Mouse (Mus musculus): ENCODE data around the gene Suox. TPM values are rescaled to one million over a fixed set of nuclear protein-coding genes. Genes with fewer than 3 reads are reported as not detected.

Suox gene
- polyA plus RNA-seq, 1 experiment, result not detected

- Histone ChIP-seq H3K27ac (ENCODE audit: insufficient read depth, low read depth, low read length) (peak overlapping the region; percentile 95), H3K4me1 (ENCODE audit: control insufficient read depth, insufficient read depth, low read length) (peaks cover 22% of the 10 kb centered on the region), H3K4me3 (ENCODE audit: insufficient read depth, low read depth, low read length) (peak overlapping the region; percentile 97)
- WGBS, result 6% methylated on average over 13 of the region's 13 CpGs
- no peak for TF ChIP-seq CTCF (IDR thresholded peaks at IDR 0.05; ENCODE audit: insufficient read depth, low read depth, low read length)
- no peak for TF ChIP-seq POLR2A (IDR thresholded peaks at IDR 0.05; ENCODE audit: insufficient read depth, low read depth, low read length)
These were observed 27.5 kb downstream of the Suox start for GRCm38 (mm10) chr10:128646139-128647089.

GRCm38 (mm10) chr10:128645111-128646011 is 28.5 kb downstream of the Suox start, which contains the start of gene Ikzf4:
Ikzf4 (minus strand) TSS chr10:128645991.
- WGBS, result 3% methylated on average over 35 of the region's 36 CpGs
- Histone ChIP-seq H3K27ac (ENCODE audit: insufficient read depth, low read depth, low read length) (peak within 1 kb of the TSS; percentile 95), H3K4me1 (ENCODE audit: control insufficient read depth, insufficient read depth, low read length) (peaks cover 22% of the 10 kb centered on the region), H3K4me3 (ENCODE audit: insufficient read depth, low read depth, low read length) (peak within 1 kb of the TSS; percentile 97)
- TF ChIP-seq CTCF (IDR thresholded peaks at IDR 0.05; ENCODE audit: insufficient read depth, low read depth, low read length), result no peak
- no peak for TF ChIP-seq POLR2A (IDR thresholded peaks at IDR 0.05; ENCODE audit: insufficient read depth, low read depth, low read length)

- WGBS, result 88% methylated on average over 6 of the region's 6 CpGs
These were observed 31.1 kb downstream of the Suox start for GRCm38 (mm10) chr10:128642749-128643148.

GRCm38 (mm10) chr10:128641871-128642270 is 32.0 kb downstream of the Suox start:
- H3K27ac ChIP-seq (ENCODE audit: insufficient read depth, low read depth, low read length), result no peak overlapping the region
- TF ChIP-seq POLR2A (IDR thresholded peaks at IDR 0.05; ENCODE audit: insufficient read depth, low read depth, low read length), result no peak
- TF ChIP-seq CTCF (IDR thresholded peaks at IDR 0.05; ENCODE audit: insufficient read depth, low read depth, low read length), result no peak
- peaks cover 24% of the 10 kb centered on the region for H3K4me1 ChIP-seq (ENCODE audit: control insufficient read depth, insufficient read depth, low read length)
- no peak overlapping the region for H3K4me3 ChIP-seq (ENCODE audit: insufficient read depth, low read depth, low read length)
- WGBS, result 61% methylated on average over 7 of the region's 7 CpGs

More at GRCm38 (mm10) chr10:128642749-128643148, 31.1 kb downstream of the Suox start:
- no peak overlapping the region for H3K27ac ChIP-seq (ENCODE audit: insufficient read depth, low read depth, low read length)
- H3K4me1 ChIP-seq (ENCODE audit: control insufficient read depth, insufficient read depth, low read length), result peaks cover 22% of the 10 kb centered on the region
- no peak overlapping the region for H3K4me3 ChIP-seq (ENCODE audit: insufficient read depth, low read depth, low read length)
- TF ChIP-seq CTCF (IDR thresholded peaks at IDR 0.05; ENCODE audit: insufficient read depth, low read depth, low read length) (no peak), POLR2A (IDR thresholded peaks at IDR 0.05; ENCODE audit: insufficient read depth, low read depth, low read length) (no peak)

GRCm38 (mm10) chr10:128640891-128641290 is 33.0 kb downstream of the Suox start:
- H3K4me3 ChIP-seq (ENCODE audit: insufficient read depth, low read depth, low read length), result no peak overlapping the region
- TF ChIP-seq POLR2A (IDR thresholded peaks at IDR 0.05; ENCODE audit: insufficient read depth, low read depth, low read length) (no peak), CTCF (IDR thresholded peaks at IDR 0.05; ENCODE audit: insufficient read depth, low read depth, low read length) (no peak)
- 93% methylated on average over 15 of the region's 15 CpGs for WGBS
- no peak overlapping the region for H3K27ac ChIP-seq (ENCODE audit: insufficient read depth, low read depth, low read length)
- H3K4me1 ChIP-seq (ENCODE audit: control insufficient read depth, insufficient read depth, low read length), result peaks cover 17% of the 10 kb centered on the region

GRCm38 (mm10) chr10:128639999-128640398 is 33.9 kb downstream of the Suox start:
- TF ChIP-seq CTCF (IDR thresholded peaks at IDR 0.05; ENCODE audit: insufficient read depth, low read depth, low read length) (no peak), POLR2A (IDR thresholded peaks at IDR 0.05; ENCODE audit: insufficient read depth, low read depth, low read length) (no peak)
- 91% methylated on average over 14 of the region's 14 CpGs for WGBS
- H3K4me3 ChIP-seq (ENCODE audit: insufficient read depth, low read depth, low read length), result no peak overlapping the region

GRCm38 (mm10) chr10:128637011-128637410 is 36.9 kb downstream of the Suox start:
- no peak overlapping the region for H3K4me3 ChIP-seq (ENCODE audit: insufficient read depth, low read depth, low read length)
- H3K4me1 ChIP-seq (ENCODE audit: control insufficient read depth, insufficient read depth, low read length), result peaks cover 3% of the 10 kb centered on the region; the same call in 1 of the 2 replicates
- H3K27ac ChIP-seq (ENCODE audit: insufficient read depth, low read depth, low read length), result no peak overlapping the region
- 29% methylated on average over 11 of the region's 11 CpGs for WGBS
- no peak for TF ChIP-seq CTCF (IDR thresholded peaks at IDR 0.05; ENCODE audit: insufficient read depth, low read depth, low read length)
- TF ChIP-seq POLR2A (IDR thresholded peaks at IDR 0.05; ENCODE audit: insufficient read depth, low read depth, low read length), result no peak

More at GRCm38 (mm10) chr10:128639999-128640398, 33.9 kb downstream of the Suox start:
- peaks cover 12% of the 10 kb centered on the region; the same call in 1 of the 2 replicates for H3K4me1 ChIP-seq (ENCODE audit: control insufficient read depth, insufficient read depth, low read length)
- H3K27ac ChIP-seq (ENCODE audit: insufficient read depth, low read depth, low read length), result no peak overlapping the region

- no peak for TF ChIP-seq POLR2A (IDR thresholded peaks at IDR 0.05; ENCODE audit: insufficient read depth, low read depth, low read length)
- no peak for TF ChIP-seq CTCF (IDR thresholded peaks at IDR 0.05; ENCODE audit: insufficient read depth, low read depth, low read length)
- 51% methylated on average over 6 of the region's 6 CpGs for WGBS
- Histone ChIP-seq H3K27ac (ENCODE audit: insufficient read depth, low read depth, low read length) (no peak overlapping the region), H3K4me3 (ENCODE audit: insufficient read depth, low read depth, low read length) (no peak overlapping the region), H3K4me1 (ENCODE audit: control insufficient read depth, insufficient read depth, low read length) (peaks cover 3% of the 10 kb centered on the region; the same call in 1 of the 2 replicates)
These were observed 37.3 kb downstream of the Suox start for GRCm38 (mm10) chr10:128636561-128636960.
